Comparison of ENCODE assay signal across 9 mouse cellular contexts in the genomic region with DNA sequence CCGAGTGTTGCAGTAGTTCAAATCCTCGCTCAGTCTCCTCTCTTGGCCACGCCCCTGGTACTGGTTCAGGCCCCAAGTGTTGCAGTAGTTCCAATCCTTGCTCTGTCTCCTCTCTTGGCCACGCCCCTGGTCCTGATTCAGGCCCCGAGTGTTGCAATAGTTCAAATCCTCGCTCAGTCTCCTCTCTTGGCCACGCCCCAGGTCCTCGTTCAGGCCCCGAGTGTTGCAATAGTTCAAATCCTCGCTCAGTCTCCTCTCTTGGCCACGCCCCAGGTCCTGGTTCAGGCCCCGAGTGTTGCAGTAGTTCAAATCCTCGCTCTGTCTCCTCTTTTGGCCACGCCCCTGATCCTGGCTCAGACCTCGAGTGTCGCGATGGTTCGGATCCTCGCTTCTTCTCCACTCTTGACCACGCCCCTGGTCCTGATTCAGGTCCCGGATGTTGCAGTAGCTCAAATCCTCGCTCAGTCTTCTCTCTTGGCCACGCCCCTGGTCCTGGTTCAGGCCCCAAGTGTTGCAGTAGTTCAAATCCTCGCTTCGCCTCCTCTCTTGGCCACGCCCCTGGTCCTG. TPM values are rescaled to one million over a fixed set of nuclear protein-coding genes. Genes with fewer than 3 reads are reported as not detected.
A peak's percentile ranks its signal among the peaks of the same experiment; 100 is the strongest.
DNase-seq lines count a peak whose midpoint lies in the region; ATAC-seq and TF ChIP-seq lines count a peak whose summit lies in the region.
"Had no signal": no experiment of that assay in that cellular context is flagged by ENCODE, and none has a peak within 500 bp of the region (broad histone marks: within the 10 kb centered on the region; RNA-seq: fewer than 3 reads in every experiment).

No protein-coding gene starts in this region.

- no peak for TF ChIP-seq CTCF in lung, adult 2 months (IDR thresholded peaks at IDR 0.05; ENCODE audit: insufficient read depth, low read length)
- TF ChIP-seq CTCF in layer of hippocampus, adult 2 months (conservative IDR thresholded peaks at IDR 0.05) = no peak

- H3K9ac ChIP-seq in hindbrain, embryonic 13.5 days = no peak overlapping the region
- H3K9ac ChIP-seq in stomach, embryonic 16.5 days (ENCODE audit: low read length) = peak overlapping the region; percentile 49; the same call in 1 of the 2 replicates

- peak overlapping the region; percentile 30 for H3K4me3 ChIP-seq in hindbrain, embryonic 13.5 days
- H3K4me3 ChIP-seq in lung, adult 2 months (replicated peaks; ENCODE audit: extremely low read depth, low read depth, low read length) = peak overlapping the region; percentile 64
- H3K4me3 ChIP-seq in stomach, embryonic 16.5 days (replicated peaks; ENCODE audit: low read length) = peak overlapping the region; percentile 40
- H3K4me3 ChIP-seq in layer of hippocampus, adult 2 months = no peak overlapping the region

- no peak for TF ChIP-seq POLR2A in lung, adult 2 months (IDR thresholded peaks at IDR 0.05; ENCODE audit: borderline replicate concordance, extremely low read depth, low read depth, low read length)

- H3K27me3 ChIP-seq in hindbrain, embryonic 13.5 days = peaks cover 19% of the 10 kb centered on the region
- no peaks in the 10 kb centered on the region for H3K27me3 ChIP-seq in stomach, embryonic 16.5 days (ENCODE audit: control insufficient read depth, insufficient read depth, low read length)

- no peaks in the 10 kb centered on the region for H3K36me3 ChIP-seq in hindbrain, embryonic 13.5 days
- H3K36me3 ChIP-seq in stomach, embryonic 16.5 days (ENCODE audit: control insufficient read depth, insufficient read depth, low read length) = no peaks in the 10 kb centered on the region

- peak; percentile 24 to 30 for DNase-seq in cerebellum, postnatal 10 days
- no peak for DNase-seq in cerebellum, adult 18-20 months
- peak; percentile 96 for DNase-seq in R1 (ENCODE audit: low read depth, low spot score)
- no peak for DNase-seq in lung, adult 2 months
- no peak for DNase-seq in layer of hippocampus, adult 2 months (ENCODE audit: low spot score in 2 of 2)
- DNase-seq in spleen, adult 12 weeks (ENCODE audit: low spot score) = no peak

- H3K9me3 ChIP-seq in hindbrain, embryonic 13.5 days = no peaks in the 10 kb centered on the region
- peaks cover 7% of the 10 kb centered on the region; the same call in 1 of the 2 replicates for H3K9me3 ChIP-seq in stomach, embryonic 16.5 days (replicated peaks; ENCODE audit: control insufficient read depth, low read length)

- ATAC-seq in hindbrain, embryonic 13.5 days (ENCODE audit: low FRiP score) = no peak
- no peak for ATAC-seq in stomach, embryonic 16.5 days (ENCODE audit: insufficient read depth, low FRiP score)

- peak overlapping the region; percentile 48 for H3K4me2 ChIP-seq in hindbrain, embryonic 13.5 days
- peak overlapping the region; percentile 55 for H3K4me2 ChIP-seq in stomach, embryonic 16.5 days (ENCODE audit: low read depth, low read length)

- H3K27ac ChIP-seq in hindbrain, embryonic 13.5 days = no peak overlapping the region
- H3K27ac ChIP-seq in stomach, embryonic 16.5 days (ENCODE audit: low read length) = peak overlapping the region; percentile 66; the same call in 1 of the 2 replicates
- H3K27ac ChIP-seq in layer of hippocampus, adult 2 months = no peak overlapping the region

- peaks cover 20% of the 10 kb centered on the region; the same call in 1 of the 2 replicates for H3K4me1 ChIP-seq in hindbrain, embryonic 13.5 days (replicated peaks)
- 0 out of 2 replicates have a peak, but pooled peaks cover 4% of the 10 kb centered on the region for H3K4me1 ChIP-seq in lung, adult 2 months (ENCODE audit: control insufficient read depth, insufficient read depth, low read length)
- peaks cover 5% of the 10 kb centered on the region; the same call in 1 of the 2 replicates for H3K4me1 ChIP-seq in stomach, embryonic 16.5 days (ENCODE audit: control insufficient read depth, insufficient read depth, low read length)

- WGBS in hindbrain, embryonic 13.5 days = 16% methylated on average over 26 of the region's 26 CpGs
- 35% methylated on average over 26 of the region's 26 CpGs for WGBS in lung, adult 2 months
- 18% methylated on average over 26 of the region's 26 CpGs for WGBS in stomach, embryonic 16.5 days

RNA-seq across cellular contexts. Expression of a gene that starts 1.6 kb away (rescaled TPM):
- polyA plus RNA-seq in hindbrain, embryonic 13.5 days (2015; fragmentation: Nextera tagmentation; extraction: Ambion mirVana) = 2.0 and 3.6 TPM in 2 replicates
- 3.4 and 3.9 TPM in 2 replicates for polyA plus RNA-seq in lung, adult 2 months (2012; rRNA removed)
- 0.41 and 0.81 TPM in 2 replicates for polyA plus RNA-seq in stomach, embryonic 16.5 days (2015; fragmentation: Nextera tagmentation; extraction: Ambion mirVana)
- 1 to 10 TPM; 1.2 to 2.4 TPM for total RNA-seq in layer of hippocampus, adult 2 months (2021)
- polyA plus RNA-seq: C2C12 had no signal

RNA-seq across cellular contexts. Expression of a gene that starts 20.0 kb away (rescaled TPM):
- polyA plus RNA-seq in hindbrain, embryonic 13.5 days (2015; fragmentation: Nextera tagmentation; extraction: Ambion mirVana) = 0.43 and 0.57 TPM in 2 replicates
- 30.6 and 41.5 TPM in 2 replicates for polyA plus RNA-seq in lung, adult 2 months (2012; rRNA removed)
- 2.2 and 3.1 TPM in 2 replicates for polyA plus RNA-seq in stomach, embryonic 16.5 days (2015; fragmentation: Nextera tagmentation; extraction: Ambion mirVana)
- 1 to 10 TPM; 2.2 to 2.4 TPM for total RNA-seq in layer of hippocampus, adult 2 months (2021)

RNA-seq across cellular contexts. Expression of a gene that starts 25.8 kb away (rescaled TPM):
- 79.0 and 79.8 TPM in 2 replicates for polyA plus RNA-seq in hindbrain, embryonic 13.5 days (2015; fragmentation: Nextera tagmentation; extraction: Ambion mirVana)
- 182 and 190 TPM in 2 replicates for polyA plus RNA-seq in lung, adult 2 months (2012; rRNA removed)
- 89.4 and 92.2 TPM in 2 replicates for polyA plus RNA-seq in stomach, embryonic 16.5 days (2015; fragmentation: Nextera tagmentation; extraction: Ambion mirVana)
- total RNA-seq in layer of hippocampus, adult 2 months (2021) = 10 to 100 TPM; 40.7 to 42.9 TPM

RNA-seq across cellular contexts. Expression of a gene that starts 31.8 kb away (rescaled TPM):
- 303 and 305 TPM in 2 replicates for polyA plus RNA-seq in hindbrain, embryonic 13.5 days (2015; fragmentation: Nextera tagmentation; extraction: Ambion mirVana)
- polyA plus RNA-seq in lung, adult 2 months (2012; rRNA removed) = 93.5 and 165 TPM in 2 replicates
- polyA plus RNA-seq in stomach, embryonic 16.5 days (2015; fragmentation: Nextera tagmentation; extraction: Ambion mirVana) = 242 and 249 TPM in 2 replicates
- total RNA-seq in layer of hippocampus, adult 2 months (2021) = 100 to 1,000 TPM; 131 to 133 TPM

RNA-seq across cellular contexts. Expression of a gene that starts 36.0 kb away (rescaled TPM):
- polyA plus RNA-seq in hindbrain, embryonic 13.5 days (2015; fragmentation: Nextera tagmentation; extraction: Ambion mirVana) = 1.7 and 2.1 TPM in 2 replicates
- 7.9 and 12.6 TPM in 2 replicates for polyA plus RNA-seq in lung, adult 2 months (2012; rRNA removed)
- polyA plus RNA-seq in stomach, embryonic 16.5 days (2015; fragmentation: Nextera tagmentation; extraction: Ambion mirVana) = 77.3 and 80.2 TPM in 2 replicates
- under 1 TPM in 1 of 2 experiments, not detected in 1; 0.36 TPM for total RNA-seq in layer of hippocampus, adult 2 months (2021)

Comparison
In these comparisons a context has a peak if more than half of its experiments do, and no peak if none do; other contexts are left out.
1. DNase-seq: peak in cerebellum, postnatal 10 days (2 of 2) and R1 (single experiment); none in cerebellum, adult 18-20 months (0 of 2), lung, adult 2 months (single experiment), layer of hippocampus, adult 2 months (0 of 2) and spleen, adult 12 weeks (single experiment).